9 mouse cellular contexts compared by ENCODE assay signal in genomic region chr1:36323746-36324448, GRCm38 (mm10). TPM values are rescaled to one million over a fixed set of nuclear protein-coding genes. Genes with fewer than 3 reads are reported as not detected.
DNase-seq lines count a peak whose midpoint lies in the region; ATAC-seq and TF ChIP-seq lines count a peak whose summit lies in the region.
"Had no signal": no experiment of that assay in that cellular context is flagged by ENCODE, and none has a peak within 500 bp of the region (broad histone marks: within the 10 kb centered on the region; RNA-seq: fewer than 3 reads in every experiment).

No protein-coding gene starts in this region.

- TF ChIP-seq CTCF in G1E (IDR thresholded peaks at IDR 0.05; ENCODE audit: low read depth, low read length) = no peak; the same call in 1 of the 2 replicates
- TF ChIP-seq CTCF in heart, postnatal 0 days (IDR thresholded peaks at IDR 0.05; ENCODE audit: low read depth) = peak; percentile 77

- no peak overlapping the region for H3K4me3 ChIP-seq in kidney, embryonic 16.5 days (ENCODE audit: low read length)
- no peak overlapping the region for H3K4me3 ChIP-seq in G1E (ENCODE audit: low read depth, low read length)
- no peak overlapping the region for H3K4me3 ChIP-seq in heart, postnatal 0 days (ENCODE audit: low read depth, low read length)
- H3K4me3 ChIP-seq: neural tube, embryonic 13.5 days had no signal

- H3K9ac ChIP-seq in kidney, embryonic 16.5 days (replicated peaks; ENCODE audit: low read length) = no peak overlapping the region
- H3K9ac ChIP-seq in heart, postnatal 0 days (replicated peaks; ENCODE audit: low read depth, low read length) = no peak overlapping the region
- H3K9ac ChIP-seq: neural tube, embryonic 13.5 days had no signal

- no peaks in the 10 kb centered on the region for H3K27me3 ChIP-seq in kidney, embryonic 16.5 days (ENCODE audit: insufficient read depth, low read length)
- no peaks in the 10 kb centered on the region for H3K27me3 ChIP-seq in G1E (ENCODE audit: insufficient read depth, low read length)
- H3K27me3 ChIP-seq in heart, postnatal 0 days (ENCODE audit: control insufficient read depth, insufficient read depth, low read length) = no peaks in the 10 kb centered on the region
- H3K27me3 ChIP-seq: neural tube, embryonic 13.5 days had no signal

- no peak for TF ChIP-seq EP300 in heart, postnatal 0 days (IDR thresholded peaks at IDR 0.05; ENCODE audit: low read depth)

- no peaks in the 10 kb centered on the region for H3K9me3 ChIP-seq in kidney, embryonic 16.5 days (ENCODE audit: low read length)
- no peaks in the 10 kb centered on the region for H3K9me3 ChIP-seq in G1E (replicated peaks)
- H3K9me3 ChIP-seq in heart, postnatal 0 days (replicated peaks; ENCODE audit: control insufficient read depth, low read length) = no peaks in the 10 kb centered on the region
- H3K9me3 ChIP-seq: neural tube, embryonic 13.5 days had no signal

- no peak overlapping the region for H3K4me2 ChIP-seq in kidney, embryonic 16.5 days (replicated peaks; ENCODE audit: low read depth, low read length)
- no peak overlapping the region for H3K4me2 ChIP-seq in heart, postnatal 0 days (ENCODE audit: low read depth, low read length)
- H3K4me2 ChIP-seq: neural tube, embryonic 13.5 days had no signal

- peaks cover 8% of the 10 kb centered on the region; the same call in 1 of the 2 replicates for H3K4me1 ChIP-seq in kidney, embryonic 16.5 days (ENCODE audit: insufficient read depth, low read length)
- H3K4me1 ChIP-seq in G1E (ENCODE audit: insufficient read depth, low read depth, low read length) = no peaks in the 10 kb centered on the region; the same call in 1 of the 2 replicates
- no peaks in the 10 kb centered on the region for H3K4me1 ChIP-seq in heart, postnatal 0 days (ENCODE audit: control insufficient read depth, insufficient read depth)
- H3K4me1 ChIP-seq: neural tube, embryonic 13.5 days had no signal

- peaks cover 7% of the 10 kb centered on the region; the same call in 1 of the 2 replicates for H3K36me3 ChIP-seq in kidney, embryonic 16.5 days (ENCODE audit: insufficient read depth, low read length)
- peaks cover 62% of the 10 kb centered on the region for H3K36me3 ChIP-seq in G1E (replicated peaks)
- H3K36me3 ChIP-seq in heart, postnatal 0 days (replicated peaks; ENCODE audit: control insufficient read depth, insufficient read depth, low read length) = peaks cover 28% of the 10 kb centered on the region

- ATAC-seq in kidney, embryonic 16.5 days (ENCODE audit: low FRiP score, low TSS enrichment) = no peak; the same call in 1 of the 2 replicates
- no peak for ATAC-seq in G1E (ENCODE audit: extremely low read depth, insufficient number of reproducible peaks, low FRiP score, poor library complexity, severe bottlenecking)
- ATAC-seq in heart, postnatal 0 days (ENCODE audit: insufficient read depth, low read depth) = peak; percentile 73

- H3K27ac ChIP-seq in kidney, embryonic 16.5 days (ENCODE audit: low read length) = no peak overlapping the region
- no peak overlapping the region for H3K27ac ChIP-seq in heart, postnatal 0 days (ENCODE audit: low read depth)
- H3K27ac ChIP-seq: neural tube, embryonic 13.5 days had no signal

- peak; percentile 64 for DNase-seq in kidney, adult 11 months
- peak; percentile 52 for DNase-seq in G1E (ENCODE audit: low spot score)
- DNase-seq in embryo, embryonic 10.5 days (ENCODE audit: low spot score) = peak; percentile 74
- peak; percentile 81 for DNase-seq in heart, postnatal 0 days (ENCODE audit: low spot score)
- DNase-seq in kidney, postnatal 4 days = peak; percentile 61 to 75
- DNase-seq in lung, postnatal 36 days = peak; percentile 81
- peak; percentile 43 for DNase-seq in testis, postnatal 14 days (ENCODE audit: low spot score)

- WGBS in kidney, embryonic 16.5 days = 39% methylated on average over 8 of the region's 8 CpGs
- WGBS in heart, postnatal 0 days = 33% methylated on average over 8 of the region's 8 CpGs

RNA-seq across cellular contexts. Expression of gene Arid5a, which starts 16.4 kb away (rescaled TPM):
- 6.5 and 7.9 TPM in 2 replicates for polyA plus RNA-seq in kidney, embryonic 16.5 days (2015; fragmentation: Nextera tagmentation; extraction: Ambion mirVana)
- total RNA-seq in G1E (2014; fragmentation: Nextera tagmentation) = 5.5 and 8.7 TPM in 2 replicates
- 8.2 and 8.4 TPM in 2 replicates for total RNA-seq in G1E (2017)
- polyA plus RNA-seq in G1E (2012) = 32.1 and 33.6 TPM in 2 replicates
- 13.7 and 31.1 TPM in 2 replicates for total RNA-seq in heart, postnatal 0 days (2014; rRNA removed; ENCODE audit: low replicate concordance)
- polyA plus RNA-seq in heart, postnatal 0 days (2015; fragmentation: Nextera tagmentation; extraction: Ambion mirVana) = 6.6 and 8.5 TPM in 2 replicates

RNA-seq across cellular contexts. Expression of gene Kansl3, which starts 45.1 kb away (rescaled TPM):
- 49.8 and 55.7 TPM in 2 replicates for polyA plus RNA-seq in kidney, embryonic 16.5 days (2015; fragmentation: Nextera tagmentation; extraction: Ambion mirVana)
- total RNA-seq in G1E (2014; fragmentation: Nextera tagmentation) = 40.9 and 47.3 TPM in 2 replicates
- total RNA-seq in G1E (2017) = 43.3 and 48.7 TPM in 2 replicates
- polyA plus RNA-seq in G1E (2012) = 35.9 and 50.0 TPM in 2 replicates
- 46.3 and 57.4 TPM in 2 replicates for total RNA-seq in heart, postnatal 0 days (2014; rRNA removed; ENCODE audit: low replicate concordance)
- polyA plus RNA-seq in heart, postnatal 0 days (2015; fragmentation: Nextera tagmentation; extraction: Ambion mirVana) = 26.5 and 29.7 TPM in 2 replicates

RNA-seq across cellular contexts. Expression of gene Fer1l5, which starts 48.2 kb away (rescaled TPM):
- 1.3 and 1.7 TPM in 2 replicates for polyA plus RNA-seq in kidney, embryonic 16.5 days (2015; fragmentation: Nextera tagmentation; extraction: Ambion mirVana)
- total RNA-seq in G1E (2014; fragmentation: Nextera tagmentation) (not detected in 2 replicates), G1E (2017) (0.06 TPM in 1 of 2 replicates, not detected in the other)
- not detected in 2 replicates for polyA plus RNA-seq in G1E (2012)
- not detected in 2 replicates for total RNA-seq in heart, postnatal 0 days (2014; rRNA removed; ENCODE audit: low replicate concordance)
- 0.14 and 0.20 TPM in 2 replicates for polyA plus RNA-seq in heart, postnatal 0 days (2015; fragmentation: Nextera tagmentation; extraction: Ambion mirVana)

RNA-seq across cellular contexts. Expression of gene Neurl3, which starts 49.4 kb away (rescaled TPM):
- polyA plus RNA-seq in kidney, embryonic 16.5 days (2015; fragmentation: Nextera tagmentation; extraction: Ambion mirVana) = 18.4 TPM in 2 replicates
- total RNA-seq in G1E (2014; fragmentation: Nextera tagmentation) (140 and 142 TPM in 2 replicates), G1E (2017) (91.7 and 120 TPM in 2 replicates)
- 35.1 and 38.7 TPM in 2 replicates for polyA plus RNA-seq in G1E (2012)
- total RNA-seq in heart, postnatal 0 days (2014; rRNA removed; ENCODE audit: low replicate concordance) = 5.7 and 12.9 TPM in 2 replicates
- 3.6 and 4.3 TPM in 2 replicates for polyA plus RNA-seq in heart, postnatal 0 days (2015; fragmentation: Nextera tagmentation; extraction: Ambion mirVana)
